Mouse (Mus musculus) spleen, adult 2 months (tissue): ENCODE results near the gene Ifnar2.
A peak's percentile ranks its signal among the peaks of the same experiment; 100 is the strongest.

Experiments
- CTCF ChIP-seq: fragments of 200-500 bp; IDR thresholded peaks from 2 replicates; pipeline ENCODE4 v1.5.1; 2011; ENCODE audit warnings: mild to moderate bottlenecking, inconsistent platforms; ENCODE audit not compliant: insufficient read depth, insufficient read length, insufficient replicate concordance; ENCODE audit errors: extremely low read depth
- POLR2A ChIP-seq: fragments of 200-500 bp; IDR thresholded peaks from 2 replicates; pipeline ENCODE4 v1.6.1; 2011; ENCODE audit warnings: low read depth, low read length, inconsistent platforms

DNA sequence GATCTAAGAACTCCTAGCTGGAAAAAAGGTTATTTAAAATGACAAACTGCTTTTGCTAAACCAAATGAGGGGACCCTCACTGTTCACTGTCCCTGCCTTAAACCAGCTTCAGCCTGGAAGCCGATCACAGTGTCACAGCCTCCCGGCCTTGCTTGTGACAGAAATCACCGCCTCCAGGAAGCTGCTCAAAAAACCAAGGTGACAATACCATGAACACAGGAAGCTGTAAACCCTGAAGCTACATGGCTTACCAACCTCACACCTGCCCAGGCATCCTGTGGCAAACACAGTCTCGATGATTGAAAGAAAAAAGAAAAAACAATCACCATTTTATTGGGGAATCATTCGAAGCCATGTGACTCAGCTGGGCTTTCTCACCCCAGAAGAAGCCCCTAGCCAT, 73.0 kb downstream of the Ifnar2 start:
- TF ChIP-seq CTCF (no peak), POLR2A (peak; percentile 36; the same call in 1 of the 2 replicates)
